Mouse (Mus musculus) heart, embryonic 10.5 days (tissue): ENCODE measurements around the gene Ocln. TPM values are rescaled to one million over a fixed set of nuclear protein-coding genes. Genes with fewer than 3 reads are reported as not detected.
"Not testable (repeated sequence)": the region's sequence is repeated elsewhere in the genome, so short reads cannot be mapped to it uniquely, and the experiment has no call there.

Experiments
- DNase-seq: peaks from one replicate; pipeline ENCODE4 v3.0.0-alpha.2; 2017; ENCODE audit warnings: low spot score
- H3K27ac ChIP-seq: fragments of 300-500 bp; sonication (generic); 2 replicates; pipeline ENCODE4 v1.5.1; 2016; ENCODE audit warnings: mild to moderate bottlenecking
- H3K27me3 ChIP-seq: fragments of 300-500 bp; sonication (generic); 2 replicates; pipeline ENCODE4 v1.6.1; 2016; ENCODE audit warnings: mild to moderate bottlenecking; ENCODE audit not compliant: poor library complexity, insufficient read depth, severe bottlenecking
- H3K36me3 ChIP-seq: fragments of 300-500 bp; sonication (generic); 2 replicates; pipeline ENCODE4 v1.6.1; 2016; ENCODE audit warnings: mild to moderate bottlenecking, moderate library complexity
- H3K4me1 ChIP-seq: fragments of 300-500 bp; sonication (generic); 2 replicates; pipeline ENCODE4 v1.6.1; 2016; ENCODE audit warnings: mild to moderate bottlenecking
- H3K4me3 ChIP-seq: fragments of 300-500 bp; sonication (generic); 2 replicates; pipeline ENCODE4 v1.5.1; 2016; ENCODE audit warnings: mild to moderate bottlenecking, moderate library complexity
- H3K9me3 ChIP-seq: fragments of 300-500 bp; sonication (generic); 2 replicates; pipeline ENCODE4 v1.6.1; 2016; ENCODE audit warnings: mild to moderate bottlenecking, moderate library complexity
- WGBS: fragments of 180-500 bp; shearing (Covaris S2); methylation state at CpG from one replicate; pipeline ENCODE4 v1.1.7; 2016; 5-methylcytosine and 5-hydroxymethylcytosine counted together
- polyA plus RNA-seq: library from polyadenylated mRNA; unstranded; fragments of >200 nt; fragmentation: Nextera tagmentation; extraction: Ambion mirVana; gene quantifications from 2 replicates; pipeline ENCODE4 v1.2.1, GENCODE M21; 2016

The Ocln gene
- polyA plus RNA-seq, 1 experiment from 2014 or later: 4.8 TPM

- DNase-seq: no peak
- Histone ChIP-seq H3K4me1 (no peaks in the 10 kb centered on the region), H3K36me3 (no peaks in the 10 kb centered on the region), H3K4me3 (no peak overlapping the region), H3K27ac (no peak overlapping the region), H3K9me3 (no peaks in the 10 kb centered on the region), H3K27me3 (no peaks in the 10 kb centered on the region)
- WGBS: 62% methylated on average over 7 of the region's 7 CpGs
Measured at GRCm38 (mm10) chr13:100511146-100511859, 41.2 kb downstream of the Ocln start.

DNA sequence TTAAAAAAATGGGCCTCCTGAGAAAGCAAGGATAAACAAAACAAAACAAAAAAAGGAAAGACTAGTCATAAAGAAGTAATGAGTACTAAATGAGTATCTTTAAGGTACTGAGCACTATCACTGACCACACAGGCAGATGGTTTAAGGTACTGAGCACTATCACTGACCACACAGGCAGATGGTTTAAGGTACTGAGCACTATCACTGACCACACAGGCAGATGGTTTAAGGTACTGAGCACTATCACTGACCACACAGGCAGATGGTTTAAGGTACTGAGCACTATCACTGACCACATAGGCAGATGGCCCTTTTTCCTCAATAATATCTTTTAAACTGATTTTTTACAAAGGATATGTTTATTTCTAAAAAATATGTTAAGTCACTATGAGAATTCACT is 52.9 kb downstream of the Ocln start:
- H3K27ac ChIP-seq, DNase-seq, H3K4me3 ChIP-seq, H3K9me3 ChIP-seq, H3K27me3 ChIP-seq, H3K36me3 ChIP-seq, H3K4me1 ChIP-seq: not testable (repeated sequence)

DNA sequence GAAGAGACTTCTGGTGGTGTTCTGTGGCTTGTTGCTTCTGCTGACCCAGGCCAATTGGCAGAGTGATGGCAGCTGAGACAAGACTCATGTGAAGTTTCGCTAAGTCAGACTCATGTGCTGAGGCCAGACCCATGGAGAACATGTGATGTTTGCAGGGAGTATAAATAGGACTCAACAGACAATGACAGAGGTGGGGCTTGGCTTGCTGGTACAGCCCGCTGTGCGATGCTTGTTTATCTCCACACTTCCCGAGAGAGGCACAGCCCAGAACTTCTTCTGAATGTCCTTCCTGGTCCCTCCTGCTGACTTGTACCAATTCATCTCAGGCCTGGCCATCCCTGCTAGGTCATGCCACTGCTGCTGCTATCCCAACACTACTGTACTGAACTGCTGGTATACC is 57.2 kb downstream of the Ocln start:
- DNase-seq: no peak
- WGBS: 81% methylated on average over 4 of the region's 4 CpGs
- H3K4me1 ChIP-seq: peaks cover 11% of the 10 kb centered on the region

DNA sequence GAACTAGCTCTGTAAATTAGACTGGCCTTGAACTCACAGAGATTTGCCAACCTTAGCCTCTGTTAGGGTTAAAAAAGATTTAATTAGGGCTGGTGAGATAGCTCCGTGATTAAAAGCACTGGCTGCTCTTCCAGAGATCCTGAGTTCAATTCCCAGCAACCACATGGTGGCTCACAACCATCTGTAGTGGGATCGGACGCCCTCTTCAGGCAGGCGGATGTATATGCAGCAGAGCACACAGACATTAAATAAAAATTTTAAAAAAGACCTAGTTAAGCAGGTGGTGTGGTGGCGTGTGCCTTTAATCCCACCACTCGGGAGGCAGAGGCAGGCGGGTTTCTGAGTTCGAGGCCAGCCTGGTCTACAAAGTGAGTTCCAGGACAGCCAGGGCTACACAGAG is 58.1 kb downstream of the Ocln start:
- 56% methylated on average over 8 of the region's 8 CpGs for WGBS
- not testable (repeated sequence) for H3K9me3 ChIP-seq, H3K27ac ChIP-seq, H3K4me3 ChIP-seq, H3K27me3 ChIP-seq, H3K36me3 ChIP-seq, DNase-seq
- peaks cover 11% of the 10 kb centered on the region for H3K4me1 ChIP-seq

More for the DNA sequence above, 57.2 kb downstream of the Ocln start:
- Histone ChIP-seq H3K27me3 (no peaks in the 10 kb centered on the region), H3K4me3 (no peak overlapping the region), H3K36me3 (no peaks in the 10 kb centered on the region), H3K9me3 (no peaks in the 10 kb centered on the region), H3K27ac (no peak overlapping the region)

DNA sequence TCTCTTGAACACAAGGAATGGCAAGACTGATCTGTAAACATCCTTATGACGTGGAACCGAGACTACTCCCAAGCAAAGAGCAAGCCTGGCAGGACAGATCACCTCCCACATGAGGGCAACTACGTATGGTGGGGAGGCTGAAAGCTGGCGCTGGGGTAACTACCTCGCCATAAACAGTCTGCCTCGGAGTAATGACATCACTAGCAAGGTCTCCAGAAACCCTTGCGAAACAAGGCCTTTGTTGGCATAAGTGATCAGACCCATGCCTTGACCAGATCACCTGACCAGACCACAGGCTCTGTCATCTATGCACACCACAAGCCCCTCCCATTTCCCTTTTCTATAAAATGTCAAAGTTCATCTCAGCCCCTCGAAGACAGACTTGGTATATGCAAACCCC is 59.2 kb downstream of the Ocln start:
- Histone ChIP-seq H3K36me3 (peaks cover 12% of the 10 kb centered on the region), H3K27ac (no peak overlapping the region), H3K27me3 (no peaks in the 10 kb centered on the region), H3K9me3 (no peaks in the 10 kb centered on the region), H3K4me1 (peaks cover 11% of the 10 kb centered on the region), H3K4me3 (no peak overlapping the region)
- 77% methylated on average over 8 of the region's 8 CpGs for WGBS
- DNase-seq: no peak

GRCm38 (mm10) chr13:100492061-100492787 is 60.3 kb downstream of the Ocln start, which contains the start of gene Gtf2h2:
Gene Gtf2h2, minus strand, starts transcription at chr13:100492579.
- WGBS: under 1% methylated on average over 50 of the region's 51 CpGs
- DNase-seq: peak; percentile 93

GRCm38 (mm10) chr13:100491623-100492022 is 60.9 kb downstream of the Ocln start:
- Histone ChIP-seq H3K27ac (peak overlapping the region; percentile 95), H3K36me3 (peaks cover 29% of the 10 kb centered on the region)
- WGBS: 17% methylated on average over 6 of the region's 6 CpGs

More at GRCm38 (mm10) chr13:100492061-100492787, 60.3 kb downstream of the Ocln start, which contains the start of gene Gtf2h2:
- H3K27me3 ChIP-seq: no peaks in the 10 kb centered on the region
- H3K4me1 ChIP-seq: peaks cover 11% of the 10 kb centered on the region
- H3K36me3 ChIP-seq: peaks cover 23% of the 10 kb centered on the region
- peak within 1 kb of the TSS; percentile 92 for H3K4me3 ChIP-seq
- peak within 1 kb of the TSS; percentile 95 for H3K27ac ChIP-seq
- no peaks in the 10 kb centered on the region for H3K9me3 ChIP-seq

DNA sequence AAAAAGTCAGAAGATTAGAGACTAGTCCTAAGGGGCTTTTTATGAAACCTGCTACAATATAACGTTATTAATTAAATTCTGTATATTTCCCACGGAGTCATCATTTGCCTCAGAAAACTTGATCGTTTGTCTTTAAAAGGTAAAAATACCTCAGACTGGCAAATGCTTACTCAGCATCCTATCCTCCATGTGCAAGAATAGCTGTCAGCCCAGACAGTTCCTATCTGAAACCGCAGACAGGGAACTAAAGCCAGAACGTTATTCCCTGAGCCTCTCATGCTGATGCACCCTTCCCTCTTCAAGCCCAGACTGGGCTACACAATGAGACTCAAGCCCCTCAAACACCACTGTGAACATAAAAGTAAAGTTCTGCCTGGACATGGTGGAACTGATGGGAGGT is 62.1 kb downstream of the Ocln start:
- Histone ChIP-seq H3K36me3 (peaks cover 38% of the 10 kb centered on the region), H3K27me3 (no peaks in the 10 kb centered on the region), H3K4me1 (peaks cover 11% of the 10 kb centered on the region), H3K27ac (no peak overlapping the region), H3K4me3 (no peak overlapping the region), H3K9me3 (no peaks in the 10 kb centered on the region)
- 78% methylated on average over 5 of the region's 5 CpGs for WGBS
- DNase-seq: no peak

More at GRCm38 (mm10) chr13:100491623-100492022, 60.9 kb downstream of the Ocln start:
- Histone ChIP-seq H3K27me3 (no peaks in the 10 kb centered on the region), H3K4me1 (peaks cover 11% of the 10 kb centered on the region), H3K9me3 (no peaks in the 10 kb centered on the region), H3K4me3 (peak overlapping the region; percentile 92)
- DNase-seq: no peak

DNA sequence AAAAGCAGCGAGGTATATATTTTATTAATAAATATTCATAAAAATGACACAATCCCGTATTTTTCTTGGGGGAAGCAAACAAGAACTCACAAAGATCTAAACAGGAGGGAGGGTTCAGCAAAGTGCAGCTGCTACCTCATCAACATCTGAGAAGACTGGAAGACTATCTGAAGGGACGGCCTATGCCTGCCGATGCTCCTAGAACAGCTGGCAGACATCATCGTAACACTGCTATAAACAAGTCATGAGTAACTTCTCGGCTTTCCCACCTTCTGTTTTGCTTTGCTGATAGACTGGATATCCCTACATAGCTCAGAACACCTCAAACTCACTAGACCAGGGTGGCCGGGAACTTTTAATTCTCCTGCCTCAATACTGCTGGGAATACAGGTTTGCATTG is 68.9 kb downstream of the Ocln start:
- 92% methylated on average over 7 of the region's 7 CpGs for WGBS
- Histone ChIP-seq H3K9me3 (no peaks in the 10 kb centered on the region), H3K4me1 (no peaks in the 10 kb centered on the region), H3K36me3 (peaks cover 84% of the 10 kb centered on the region), H3K27ac (no peak overlapping the region), H3K27me3 (no peaks in the 10 kb centered on the region), H3K4me3 (no peak overlapping the region)
- no peak for DNase-seq

- H3K4me1 ChIP-seq: no peaks in the 10 kb centered on the region
- no peak for DNase-seq
- no peak overlapping the region for H3K4me3 ChIP-seq
- H3K27ac ChIP-seq: no peak overlapping the region
- peaks cover 50% of the 10 kb centered on the region for H3K36me3 ChIP-seq
- WGBS: 84% methylated on average over 2 of the region's 2 CpGs
- H3K27me3 ChIP-seq: no peaks in the 10 kb centered on the region
- no peaks in the 10 kb centered on the region for H3K9me3 ChIP-seq
Measured at GRCm38 (mm10) chr13:100463527-100464222, 88.8 kb downstream of the Ocln start.

- 81% methylated on average over 3 of the region's 3 CpGs for WGBS
- no peak for DNase-seq
- no peak overlapping the region for H3K4me3 ChIP-seq
- H3K4me1 ChIP-seq: no peaks in the 10 kb centered on the region
- H3K9me3 ChIP-seq: no peaks in the 10 kb centered on the region
- no peaks in the 10 kb centered on the region for H3K27me3 ChIP-seq
- H3K27ac ChIP-seq: no peak overlapping the region
- peaks cover 26% of the 10 kb centered on the region for H3K36me3 ChIP-seq
Measured at GRCm38 (mm10) chr13:100461336-100461735, 91.2 kb downstream of the Ocln start.

GRCm38 (mm10) chr13:100452415-100453127 is 99.9 kb downstream of the Ocln start, which contains the start of gene Naip1:
Gene Naip1, minus strand, starts transcription at chr13:100452869.
- not testable (repeated sequence) for H3K4me1 ChIP-seq, DNase-seq, H3K4me3 ChIP-seq, H3K36me3 ChIP-seq, H3K27ac ChIP-seq, H3K27me3 ChIP-seq, H3K9me3 ChIP-seq
- 71% methylated on average over 8 of the region's 8 CpGs for WGBS
